Mouse (Mus musculus) embryonic fibroblast, embryonic 13.5 days (primary cell): ENCODE data around the gene Pga5. TPM values are rescaled to one million over a fixed set of nuclear protein-coding genes. Genes with fewer than 3 reads are reported as not detected.

ENCODE experiments used
- H3K27ac ChIP-seq: 2 replicates; pipeline ENCODE4 v1.5.1; 2012; ENCODE audit warnings: low read length, control low read depth, inconsistent platforms; ENCODE audit not compliant: insufficient read depth
- H3K4me1 ChIP-seq: 2 replicates; pipeline ENCODE4 v1.6.1; 2011; ENCODE audit warnings: low read length; ENCODE audit not compliant: control insufficient read depth, insufficient read depth
- H3K4me3 ChIP-seq: 2 replicates; pipeline ENCODE4 v1.5.1; 2011; ENCODE audit warnings: mild to moderate bottlenecking, control low read depth, low read length; ENCODE audit not compliant: insufficient read depth
- CTCF ChIP-seq: IDR thresholded peaks from 2 replicates; pipeline ENCODE4 v1.5.1; 2011; ENCODE audit warnings: mild to moderate bottlenecking, control low read depth, low read length, moderate library complexity, borderline replicate concordance; ENCODE audit not compliant: insufficient read depth
- POLR2A ChIP-seq: IDR thresholded peaks from 2 replicates; pipeline ENCODE4 v1.6.1; 2011; ENCODE audit warnings: low read depth, mild to moderate bottlenecking, control low read depth, low read length, moderate library complexity
- polyA plus RNA-seq: library from polyadenylated mRNA; stranded (reverse); fragments of >200 nt; gene quantifications from 2 replicates; pipeline ENCODE4 v1.2.4, GENCODE M21; 2011; ENCODE audit warnings: low read depth; ENCODE audit not compliant: missing spikeins, insufficient read length

Gene Pga5
- polyA plus RNA-seq: not detected in 2 replicates

DNA sequence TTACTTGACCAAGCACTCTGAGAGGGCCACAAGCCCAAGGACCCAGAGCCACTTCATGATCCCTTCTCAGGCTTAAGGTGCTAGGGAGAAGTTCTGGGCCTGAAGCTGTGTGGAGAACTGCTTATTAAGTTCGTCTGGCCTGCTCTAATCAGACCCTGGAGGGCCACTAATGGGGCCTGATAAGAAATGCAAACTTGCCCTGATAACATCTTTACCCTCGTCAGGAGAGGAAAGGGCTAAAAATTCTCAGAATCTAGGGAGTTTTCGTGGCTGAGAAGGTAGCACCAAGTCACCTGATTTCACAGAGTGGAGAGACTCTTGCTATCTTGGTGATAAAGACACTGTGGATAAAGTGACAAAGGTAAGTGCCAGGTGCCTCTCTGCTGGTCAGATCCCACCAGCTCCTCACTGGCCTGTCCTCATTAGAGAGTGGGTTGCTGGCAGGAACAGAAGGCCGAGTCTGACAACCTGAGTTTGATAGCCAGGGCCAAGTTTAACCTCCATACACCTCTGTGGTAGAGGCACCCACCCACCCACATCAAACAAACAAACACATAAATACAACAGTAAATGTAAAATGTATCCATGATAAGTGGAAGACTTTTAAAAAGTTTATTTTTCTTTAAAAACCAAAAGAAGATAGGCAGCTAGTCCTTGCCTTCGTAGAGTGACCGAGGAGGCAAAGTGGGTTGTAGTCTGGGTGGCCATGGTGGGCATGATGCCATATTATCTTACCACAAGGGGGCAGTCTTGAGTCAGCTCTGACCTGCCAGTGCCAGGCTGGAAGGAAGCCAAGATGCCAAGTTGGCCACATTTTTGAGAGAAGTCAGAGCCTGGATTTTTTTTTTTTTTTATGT lies at the start of gene Pga5:
Gene Pga5 (minus strand): TSS at position 157 of the 857 bp plus-strand sequence.
- no peaks in the 10 kb centered on the region for H3K4me1 ChIP-seq
- TF ChIP-seq CTCF (peak; percentile 81), POLR2A (no peak)
- H3K27ac ChIP-seq: no peak within 1 kb of the TSS
- no peak within 1 kb of the TSS for H3K4me3 ChIP-seq

DNA sequence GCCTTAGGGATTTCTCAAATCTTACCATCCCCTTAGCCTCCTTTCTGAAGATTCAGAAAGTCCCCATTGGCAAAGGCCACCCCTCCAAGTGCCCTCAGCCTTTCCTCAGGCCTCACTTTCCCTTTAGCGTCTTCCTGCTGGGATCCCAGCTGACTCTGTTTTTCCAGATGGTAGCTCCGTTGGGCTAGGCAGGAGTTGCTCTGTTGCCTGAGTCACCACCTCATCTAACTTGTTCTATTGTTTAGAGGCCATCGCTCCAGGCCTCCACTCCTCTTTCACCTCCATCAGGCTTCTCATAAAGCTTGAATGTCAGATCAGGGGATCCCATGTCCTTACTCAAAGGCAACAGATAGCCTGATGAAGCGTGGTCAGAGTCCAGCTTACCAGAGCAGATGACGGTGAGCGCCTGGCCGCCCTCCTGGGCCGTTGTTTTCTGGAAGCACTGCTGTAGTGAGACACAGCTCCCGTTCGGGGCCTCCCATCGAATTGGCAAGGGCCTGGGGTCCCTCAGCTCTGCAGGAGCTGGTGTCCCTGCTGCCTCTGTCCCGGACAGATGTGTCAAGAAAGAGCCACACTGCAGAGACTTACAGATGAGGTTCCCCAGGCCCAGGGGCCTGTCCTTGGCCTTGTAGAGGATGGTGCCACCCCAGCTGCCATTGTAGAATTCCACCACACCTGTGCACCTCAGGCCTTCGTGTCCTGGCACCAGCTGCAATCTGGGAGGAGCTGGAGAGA lies 46.9 kb upstream of the Pga5 start:
- H3K27ac ChIP-seq: no peak overlapping the region
- H3K4me3 ChIP-seq: no peak overlapping the region
- TF ChIP-seq POLR2A (no peak), CTCF (no peak)
- H3K4me1 ChIP-seq: no peaks in the 10 kb centered on the region

DNA sequence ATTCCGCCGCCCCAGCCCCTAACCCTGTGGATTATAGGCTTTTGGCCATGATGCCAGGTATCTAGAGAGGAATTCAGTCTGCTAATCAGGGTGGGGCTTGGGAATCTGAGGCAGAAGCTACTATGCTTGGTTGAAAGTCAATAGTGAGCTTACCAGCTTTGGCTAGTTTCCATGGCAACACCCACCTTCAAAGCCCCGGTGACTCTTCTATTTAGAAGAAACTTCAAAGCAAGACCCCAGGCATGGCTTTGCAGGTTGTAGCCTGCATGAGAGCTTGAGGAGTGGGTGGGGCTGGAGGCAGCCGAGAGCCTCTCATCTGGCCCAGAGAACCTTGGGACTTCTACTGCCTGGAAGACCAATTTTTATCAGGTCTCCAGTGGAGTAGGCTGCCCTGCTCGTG lies 45.8 kb upstream of the Pga5 start:
- no peak overlapping the region for H3K27ac ChIP-seq
- no peaks in the 10 kb centered on the region for H3K4me1 ChIP-seq
- no peak overlapping the region for H3K4me3 ChIP-seq
- TF ChIP-seq POLR2A: no peak
- no peak for TF ChIP-seq CTCF

DNA sequence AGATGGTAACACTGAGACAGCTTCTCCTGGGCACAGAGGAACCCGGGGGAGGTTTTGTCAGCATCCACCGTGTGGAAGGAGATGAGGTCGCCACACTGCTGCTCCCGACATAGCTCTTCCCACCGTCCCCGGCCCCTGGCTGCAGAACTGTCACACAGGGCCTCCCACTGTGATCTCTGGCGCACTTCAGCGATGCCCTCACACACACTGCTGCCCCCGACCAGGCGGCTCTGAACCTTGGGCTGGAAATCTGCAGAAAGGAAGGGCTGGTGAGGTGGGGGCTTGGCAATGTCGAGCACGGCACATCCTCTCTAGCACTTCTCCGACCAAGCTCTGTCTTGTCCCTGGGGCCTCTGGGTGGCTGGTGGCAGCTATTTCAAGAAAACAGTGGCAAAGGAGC lies 45.2 kb upstream of the Pga5 start:
- TF ChIP-seq POLR2A (no peak), CTCF (no peak)
- Histone ChIP-seq H3K4me1 (no peaks in the 10 kb centered on the region), H3K27ac (no peak overlapping the region), H3K4me3 (no peak overlapping the region)

DNA sequence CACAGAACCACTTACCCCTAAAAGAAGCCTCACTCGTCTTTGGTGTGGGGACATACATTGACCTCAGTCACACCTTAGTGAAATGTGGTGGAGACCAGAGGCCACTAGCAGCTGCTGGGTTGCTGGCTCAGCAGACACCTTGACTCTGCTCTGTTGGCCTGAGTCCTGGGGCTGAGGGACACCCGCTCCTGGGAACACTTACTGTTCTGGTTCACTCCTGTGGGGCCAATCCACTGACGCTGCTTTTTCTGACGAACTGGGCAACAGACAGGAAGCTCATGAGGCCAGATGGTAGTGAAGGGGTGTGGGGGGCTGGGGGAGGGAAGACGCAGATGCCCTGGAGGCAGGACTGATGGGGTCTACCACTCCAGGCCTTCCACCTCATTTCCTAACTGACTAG lies 43.2 kb upstream of the Pga5 start:
- H3K4me3 ChIP-seq: no peak overlapping the region
- no peaks in the 10 kb centered on the region for H3K4me1 ChIP-seq
- no peak overlapping the region for H3K27ac ChIP-seq
- TF ChIP-seq CTCF: no peak
- TF ChIP-seq POLR2A: no peak

DNA sequence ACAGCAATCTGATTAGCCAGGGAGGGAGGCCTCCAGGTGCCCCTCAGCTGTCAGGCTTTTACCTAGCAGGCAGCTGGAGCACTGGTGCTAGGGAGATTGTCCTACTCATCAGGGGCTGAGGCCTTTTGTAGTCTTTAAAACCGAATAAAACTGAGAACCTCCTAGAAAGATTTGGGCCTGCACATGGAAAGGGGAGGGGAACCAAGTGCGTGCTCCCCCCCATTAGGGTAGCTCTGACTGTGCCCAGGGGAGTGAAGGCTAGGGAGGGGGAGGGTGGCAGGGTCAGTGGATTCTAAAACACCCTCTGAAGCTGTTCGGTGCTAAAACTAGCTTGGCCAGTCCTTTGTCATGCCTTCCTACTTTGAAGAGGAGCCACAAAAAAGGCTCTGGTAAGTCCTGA lies 42.7 kb upstream of the Pga5 start:
- TF ChIP-seq POLR2A (no peak), CTCF (no peak)
- no peak overlapping the region for H3K27ac ChIP-seq
- no peaks in the 10 kb centered on the region for H3K4me1 ChIP-seq
- H3K4me3 ChIP-seq: no peak overlapping the region

DNA sequence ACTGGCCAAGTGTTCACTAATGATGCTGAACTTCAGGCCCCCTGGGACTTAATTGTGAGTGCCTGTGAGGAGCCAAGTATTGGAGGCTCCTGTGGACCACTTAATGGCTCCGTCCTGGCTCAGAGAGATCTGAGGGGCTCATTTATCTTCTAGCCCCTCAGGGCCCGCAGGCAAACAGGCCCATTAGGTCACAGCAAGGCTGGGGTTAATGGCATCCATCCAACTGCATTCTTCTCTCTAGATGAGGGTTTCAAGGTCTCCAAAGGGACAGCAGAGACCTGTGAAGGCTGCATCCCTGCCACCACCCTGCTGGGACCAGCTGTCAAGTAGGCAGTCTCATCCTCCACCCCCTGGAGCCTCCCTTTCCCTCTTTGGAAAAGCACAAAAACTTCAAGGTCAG lies 41.9 kb upstream of the Pga5 start:
- no peaks in the 10 kb centered on the region for H3K4me1 ChIP-seq
- TF ChIP-seq POLR2A: no peak
- H3K4me3 ChIP-seq: no peak overlapping the region
- no peak overlapping the region for H3K27ac ChIP-seq

DNA sequence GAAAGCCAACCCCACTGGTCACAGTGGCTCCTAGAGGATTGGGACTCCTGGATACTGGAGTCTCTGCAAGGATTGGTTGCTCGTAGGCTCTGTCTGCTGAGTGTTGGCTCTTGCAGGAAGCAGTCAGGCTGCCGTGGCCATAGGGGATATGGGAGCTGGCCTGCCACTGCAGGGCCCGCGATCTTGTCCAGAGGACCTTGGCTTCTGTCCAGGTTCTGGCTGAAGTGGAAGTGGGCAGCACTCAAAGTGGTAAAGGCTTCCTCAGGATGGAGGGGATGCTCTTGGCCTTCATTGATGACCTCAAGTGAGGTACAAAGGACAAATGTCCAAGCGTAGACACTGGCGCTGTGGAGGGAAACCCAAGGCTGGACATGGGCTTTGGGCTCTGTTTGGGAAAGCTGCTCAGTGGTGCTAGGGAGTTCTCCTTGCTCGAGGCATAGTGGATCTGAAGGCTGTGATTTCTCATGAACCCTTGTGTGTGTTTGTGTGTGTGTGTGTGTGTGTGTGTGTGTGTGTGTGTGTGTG lies 40.4 kb upstream of the Pga5 start:
- Histone ChIP-seq H3K4me3 (no peak overlapping the region), H3K27ac (no peak overlapping the region), H3K4me1 (no peaks in the 10 kb centered on the region)
- TF ChIP-seq CTCF (no peak), POLR2A (no peak)

DNA sequence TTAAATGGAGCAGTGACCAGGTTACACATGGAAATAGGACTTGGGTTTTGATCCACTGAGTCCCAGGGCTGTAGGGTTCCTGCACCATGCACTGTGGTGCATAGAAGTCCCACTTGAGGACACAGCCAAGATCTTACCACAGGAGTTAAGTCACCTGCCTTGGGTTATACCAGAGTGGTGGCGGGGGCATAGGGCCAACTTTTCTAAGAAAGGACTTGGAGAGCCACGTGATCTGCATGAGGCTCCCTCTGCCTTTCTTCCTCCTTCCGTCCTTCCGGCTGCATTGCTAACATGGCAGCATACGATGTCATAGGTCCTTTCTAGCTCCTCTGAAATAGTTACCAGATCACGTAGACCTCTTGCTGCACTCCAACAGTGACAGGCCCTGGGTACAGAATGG lies 37.6 kb upstream of the Pga5 start:
- TF ChIP-seq CTCF (no peak), POLR2A (no peak)
- Histone ChIP-seq H3K4me3 (no peak overlapping the region), H3K4me1 (no peaks in the 10 kb centered on the region), H3K27ac (no peak overlapping the region)
